Mouse (Mus musculus): ENCODE results near the gene Trib3.
"Not testable (repeated sequence)": the region's sequence is repeated elsewhere in the genome, so short reads cannot be mapped to it uniquely, and the experiment has no call there.

Trib3 gene

DNA sequence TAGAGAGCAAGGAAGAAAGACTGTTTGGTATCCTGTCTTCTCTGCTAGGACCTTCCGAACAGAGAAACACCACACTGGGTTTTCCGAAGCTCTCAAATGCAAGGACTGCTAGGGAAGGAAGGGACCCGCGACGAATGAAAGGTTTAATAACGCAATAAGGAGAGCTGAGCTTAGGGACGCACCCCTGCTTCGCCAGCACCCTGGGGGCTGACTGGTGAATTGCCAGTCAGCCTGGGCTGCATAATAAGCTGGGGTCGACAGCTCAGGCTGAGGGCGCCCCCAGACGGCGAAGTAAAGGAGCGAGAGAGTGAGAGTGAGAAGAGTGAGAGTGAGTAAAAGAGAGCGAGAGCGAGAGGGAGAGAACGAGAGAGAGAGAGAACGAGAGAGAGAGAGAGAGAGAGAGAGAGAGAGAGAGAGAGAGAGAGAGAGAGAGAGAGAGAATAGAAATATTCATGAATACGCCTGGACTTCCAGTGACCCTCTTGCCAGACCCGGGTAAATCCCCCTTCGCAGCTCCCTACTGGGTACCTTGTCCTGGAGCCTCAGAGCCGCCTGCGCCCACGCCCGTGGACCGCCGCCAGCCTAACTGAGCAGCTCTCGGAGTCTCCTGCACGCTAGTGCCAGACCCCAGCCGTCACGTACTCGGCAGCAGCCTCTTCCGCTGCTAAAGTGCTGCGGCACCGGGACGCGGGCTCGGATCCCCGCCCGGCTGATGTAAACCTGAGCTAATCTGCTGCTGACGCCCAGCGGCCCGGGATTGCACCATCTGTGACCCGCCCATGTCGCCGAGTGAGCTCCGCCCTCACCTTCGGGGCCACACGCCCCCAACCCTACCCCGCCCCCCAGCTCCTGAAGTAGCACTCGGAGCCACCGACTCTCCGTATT, at the start of gene Trib3:
TSS of gene Trib3 (minus strand) at position 704 of the 885 bp plus-strand sequence.
- peak; percentile 72 to 81 for DNase-seq

DNA sequence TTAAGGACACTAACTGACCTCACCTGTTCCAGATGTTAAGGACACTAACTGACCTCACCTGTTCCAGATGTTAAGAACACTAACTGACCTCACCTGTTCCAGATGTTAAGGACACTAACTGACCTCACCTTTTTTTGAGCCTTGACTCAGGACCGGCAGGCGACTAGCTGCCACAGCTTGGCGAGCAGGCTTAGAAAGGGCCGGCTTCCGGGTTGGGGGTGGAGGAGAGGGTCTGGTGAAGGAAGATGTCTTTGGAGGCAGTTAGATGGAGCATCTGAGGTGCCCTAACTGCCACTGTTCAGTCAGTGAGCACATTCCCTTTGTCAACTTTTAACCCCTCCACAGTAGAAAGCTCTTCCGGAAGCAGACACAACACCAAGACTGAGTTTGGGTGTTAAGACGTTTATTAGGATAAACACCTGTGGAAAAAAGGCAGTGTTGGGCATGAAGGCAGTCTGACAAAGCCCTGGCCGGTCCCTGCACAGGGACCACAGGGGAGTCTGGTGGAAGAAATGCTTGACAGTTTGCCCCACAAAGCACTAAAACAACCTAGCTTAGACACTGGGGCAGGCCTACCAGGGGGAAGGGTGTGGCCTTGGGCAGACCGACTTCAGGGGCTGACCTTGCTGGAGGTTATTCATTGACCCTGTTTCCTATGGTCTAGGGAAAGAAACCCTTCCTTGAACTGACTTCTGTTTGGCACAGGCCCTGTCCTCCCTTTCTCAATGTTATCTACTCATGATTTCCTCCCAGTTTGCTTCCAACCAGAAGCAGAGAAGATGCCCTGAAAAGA, 49.6 kb upstream of the Trib3 start:
- DNase-seq = no peak

DNA sequence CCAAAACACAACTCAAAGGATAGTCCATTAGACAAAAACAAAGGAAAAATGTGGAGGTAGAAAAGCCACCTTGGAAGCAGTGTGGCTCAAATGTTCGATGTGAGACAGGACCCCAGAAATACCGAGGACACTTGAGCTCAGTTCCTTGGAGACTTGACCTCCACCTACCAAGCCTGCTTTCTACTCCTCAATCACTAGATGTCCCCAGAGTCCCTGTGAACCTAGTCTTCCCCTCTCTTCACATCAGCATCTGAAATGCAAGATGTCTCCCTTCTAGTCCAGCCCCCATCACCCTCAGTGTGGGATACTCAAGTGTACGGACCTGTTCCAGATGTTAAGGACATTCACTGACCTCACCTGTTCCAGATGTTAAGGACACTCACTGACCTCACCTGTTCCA, 49.0 kb upstream of the Trib3 start:
- DNase-seq = peak in 1 of 2 experiments; percentile 52

DNA sequence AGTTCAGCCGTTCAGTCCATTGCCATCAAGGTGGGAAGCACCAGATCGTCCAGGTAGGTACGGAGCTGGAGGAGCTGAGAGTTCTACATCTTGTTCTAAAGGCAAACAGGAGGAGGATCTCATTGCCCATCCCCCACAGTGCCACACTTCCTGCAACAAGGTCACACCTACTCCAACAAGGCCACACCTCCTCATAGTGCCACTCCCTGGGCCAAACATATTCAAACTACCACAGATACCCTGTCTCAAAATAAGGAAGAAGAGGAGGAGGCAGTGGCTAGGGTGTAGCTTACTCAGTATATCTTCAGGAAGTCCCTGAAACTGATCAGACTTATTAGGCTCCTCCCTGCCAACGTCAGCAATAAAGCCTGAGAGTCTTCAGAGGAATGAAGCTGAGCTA, 40.4 kb upstream of the Trib3 start:
- DNase-seq = no peak

DNA sequence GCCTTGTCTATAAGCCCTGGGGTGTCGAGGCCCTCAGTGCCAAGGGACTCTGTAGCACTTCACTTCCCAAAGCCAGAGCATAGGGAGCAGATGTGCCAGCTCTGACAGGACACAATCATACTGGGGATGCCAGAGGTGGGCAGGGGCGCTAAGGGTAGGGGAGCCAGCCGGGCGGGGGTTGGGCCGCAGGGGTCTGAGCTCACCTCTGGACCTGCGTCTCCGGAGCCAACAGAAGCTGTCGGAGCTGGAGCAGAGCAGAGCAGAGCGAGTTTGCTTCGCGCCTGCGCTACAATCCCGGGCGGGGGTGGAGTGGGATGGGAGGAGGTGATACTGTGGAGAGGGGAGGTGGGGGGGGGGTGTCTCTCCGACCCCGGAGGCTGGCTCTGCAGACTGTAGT, 32.5 kb upstream of the Trib3 start, which contains the start of gene Nrsn2:
TSS of gene Nrsn2 (minus strand) at position 294 of the 397 bp plus-strand sequence.
- no peak for DNase-seq

DNA sequence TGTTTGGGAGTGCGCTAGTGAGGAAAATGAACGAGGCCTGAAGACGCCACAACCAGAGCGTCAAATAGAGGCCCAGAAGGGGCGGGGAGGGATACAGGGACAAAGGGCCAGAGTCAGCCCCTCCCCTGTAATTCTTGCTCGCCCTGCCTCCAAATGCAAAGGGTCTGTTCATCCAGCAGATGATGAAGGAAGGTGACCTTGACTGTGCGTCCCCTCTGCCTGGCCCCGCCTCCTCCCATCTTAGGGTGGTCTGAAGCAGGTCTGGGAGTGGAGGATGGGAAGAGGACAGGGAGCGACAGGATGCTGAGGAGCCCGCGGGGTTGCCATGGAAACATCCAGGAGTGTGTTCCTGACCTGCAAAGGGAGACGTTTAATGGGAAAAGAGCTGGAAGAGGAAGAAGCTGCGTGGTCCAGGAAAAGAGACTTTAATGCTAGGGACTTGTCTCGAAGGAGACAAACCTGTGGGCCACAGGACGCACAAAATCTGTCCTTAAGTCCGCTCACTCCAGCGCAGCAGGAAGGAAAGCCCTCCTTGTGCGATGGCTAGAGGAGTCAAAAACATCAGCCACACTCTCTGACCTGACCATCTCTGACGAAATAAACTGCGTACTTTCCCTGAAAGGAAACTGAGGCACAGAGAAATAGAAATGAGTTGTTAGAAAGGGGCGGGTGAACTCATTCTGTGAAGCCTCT, 32.0 kb upstream of the Trib3 start:
- peak; percentile 13 to 20 for DNase-seq

DNA sequence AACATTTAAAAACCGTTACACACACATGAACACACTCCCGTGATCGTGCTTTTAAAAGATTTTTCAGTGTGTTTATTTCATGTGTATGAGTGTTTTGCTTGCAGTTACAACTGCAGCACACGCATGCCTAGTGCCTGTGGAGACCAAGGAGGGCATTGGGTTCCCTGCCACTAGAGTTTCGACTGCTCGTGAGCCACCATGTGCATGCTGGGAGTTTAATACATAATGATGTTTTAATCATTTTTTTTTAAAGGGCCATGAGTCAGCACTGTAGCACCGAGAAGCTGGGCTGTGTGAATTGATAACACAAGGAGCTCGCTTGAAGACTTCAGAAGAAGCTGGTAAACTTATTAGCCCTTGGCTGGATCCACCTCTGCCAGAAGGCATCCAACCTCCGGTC, 29.7 kb upstream of the Trib3 start:
- DNase-seq = no peak

DNA sequence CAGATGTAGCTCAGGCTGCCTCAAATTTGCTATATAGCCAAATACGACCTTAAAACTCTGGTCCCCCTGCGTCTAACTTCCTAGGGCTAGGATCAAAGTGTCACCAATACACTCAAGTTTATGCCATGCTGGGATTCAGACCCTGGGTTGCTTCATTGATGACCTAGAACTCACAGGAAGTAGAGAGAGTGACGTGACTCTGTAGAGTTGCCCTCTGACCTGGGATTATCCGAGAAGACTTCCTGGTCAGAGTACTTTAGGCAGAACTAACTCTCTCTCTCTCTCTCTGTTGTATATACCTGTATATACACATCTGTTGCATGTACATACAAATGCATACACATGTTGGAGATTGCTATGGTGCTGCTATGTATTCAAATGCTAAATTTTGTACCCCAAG, 28.8 kb upstream of the Trib3 start:
- no peak for DNase-seq

DNA sequence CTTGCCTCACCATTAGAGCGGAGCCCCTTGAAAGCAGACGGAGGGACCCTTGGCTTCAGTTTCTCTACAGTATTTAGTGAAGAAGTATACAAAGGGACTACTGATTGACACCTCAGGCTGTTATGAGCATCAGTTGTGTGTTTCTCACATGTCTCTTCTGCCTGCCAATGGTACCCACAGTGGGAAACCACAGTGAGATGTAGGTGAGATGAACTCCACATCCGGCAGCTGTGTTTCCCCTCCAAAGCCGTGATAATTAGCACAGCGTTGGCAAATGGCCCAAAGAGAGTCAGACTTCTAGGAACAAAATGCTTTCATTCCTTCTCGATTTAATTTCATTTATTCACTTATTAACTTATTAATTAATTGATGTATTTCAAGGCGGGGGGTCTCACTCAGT, 28.3 kb upstream of the Trib3 start:
- no peak for DNase-seq

DNA sequence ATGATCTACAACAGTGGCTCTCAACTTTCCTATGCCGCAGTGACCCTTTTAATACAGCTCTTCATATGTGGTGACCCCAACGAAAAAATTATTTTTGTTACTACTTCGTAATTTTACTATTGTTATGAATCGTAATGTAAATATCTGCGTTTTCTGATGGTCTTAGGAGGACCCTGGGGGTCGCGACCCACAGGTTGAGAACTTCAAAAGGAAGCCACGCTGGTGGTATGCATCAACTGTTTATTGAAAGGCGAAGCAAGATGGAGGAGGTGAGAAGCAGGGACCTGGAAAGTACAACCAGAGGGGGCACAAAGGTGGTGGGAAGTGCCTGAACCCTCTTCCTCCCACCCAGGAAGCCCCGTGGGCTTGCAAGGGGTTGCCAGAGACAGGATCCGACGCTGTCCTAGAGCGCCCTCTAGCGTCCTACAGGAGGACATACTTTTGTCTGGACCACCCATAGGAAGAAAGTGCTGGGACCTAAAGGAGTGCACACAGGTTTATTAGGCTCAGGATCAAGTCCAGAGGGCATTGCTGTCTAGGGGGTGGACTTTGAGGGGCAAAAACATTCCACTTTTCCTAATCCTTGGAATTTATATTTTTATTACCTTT, 24.8 kb upstream of the Trib3 start:
- DNase-seq = peak; percentile 46 to 54

DNA sequence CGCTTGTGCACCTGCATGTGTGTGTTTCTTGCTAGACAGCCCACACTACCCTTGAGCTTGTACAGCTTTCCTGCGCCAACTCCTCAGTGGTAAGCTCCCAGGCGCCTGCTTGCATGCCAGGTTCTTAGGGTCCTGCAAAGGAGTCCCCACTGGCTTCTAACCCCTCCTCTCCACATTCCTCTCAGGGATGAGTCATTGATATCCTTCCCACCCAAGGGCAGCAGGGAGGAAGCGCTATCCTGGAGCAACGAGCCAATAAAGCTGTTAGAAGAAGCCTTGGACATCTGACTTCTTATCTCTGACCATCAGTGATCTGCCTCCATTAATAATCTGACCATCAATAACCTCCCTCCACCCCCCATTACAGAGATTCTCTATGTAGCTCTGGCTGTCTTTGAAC, 24.1 kb upstream of the Trib3 start:
- no peak for DNase-seq

DNA sequence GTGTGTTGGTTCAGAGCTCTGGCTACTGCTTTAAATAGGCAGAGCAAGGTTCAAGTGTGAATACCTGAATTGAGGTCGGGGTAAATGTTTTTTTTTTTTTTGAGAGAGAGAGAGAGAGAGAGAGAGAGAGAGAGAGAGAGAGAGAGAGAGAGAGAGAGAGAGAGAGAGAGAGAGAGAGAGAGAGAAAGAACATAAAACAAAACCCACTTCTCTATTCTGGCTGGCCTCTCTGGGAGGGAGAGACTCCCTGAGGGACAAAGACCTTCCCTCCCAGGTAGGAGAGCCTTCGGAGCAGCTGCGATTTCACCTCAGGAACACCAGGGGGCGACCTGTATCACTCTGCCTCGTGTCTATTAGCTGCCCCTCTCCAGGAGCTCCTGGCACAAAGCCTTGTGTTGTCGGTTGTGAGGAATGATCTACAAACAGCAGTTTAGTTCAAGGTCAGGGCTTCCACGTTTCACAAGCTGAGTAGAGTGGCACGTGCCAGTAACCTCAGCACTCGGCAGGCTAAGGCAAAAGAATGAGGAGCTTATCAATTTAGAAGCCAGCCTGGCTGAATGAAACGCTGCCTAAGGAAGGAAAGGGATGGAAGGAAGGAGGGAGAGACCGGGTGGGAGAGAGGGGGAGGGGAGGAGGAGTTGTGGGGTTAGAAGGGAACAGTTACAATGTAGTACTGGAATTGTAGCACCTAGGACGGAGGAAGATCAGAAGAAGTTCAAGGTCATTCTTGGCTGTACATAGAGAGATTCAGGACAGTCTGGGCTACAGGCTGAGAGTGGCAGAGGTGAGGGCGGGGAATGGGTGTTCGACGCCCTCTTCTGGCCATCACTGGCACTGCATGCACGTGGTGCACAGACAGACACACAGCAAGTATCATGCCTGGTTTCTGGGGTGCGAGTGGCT, 19.7 kb upstream of the Trib3 start:
- peak; percentile 63 to 69 for DNase-seq

DNA sequence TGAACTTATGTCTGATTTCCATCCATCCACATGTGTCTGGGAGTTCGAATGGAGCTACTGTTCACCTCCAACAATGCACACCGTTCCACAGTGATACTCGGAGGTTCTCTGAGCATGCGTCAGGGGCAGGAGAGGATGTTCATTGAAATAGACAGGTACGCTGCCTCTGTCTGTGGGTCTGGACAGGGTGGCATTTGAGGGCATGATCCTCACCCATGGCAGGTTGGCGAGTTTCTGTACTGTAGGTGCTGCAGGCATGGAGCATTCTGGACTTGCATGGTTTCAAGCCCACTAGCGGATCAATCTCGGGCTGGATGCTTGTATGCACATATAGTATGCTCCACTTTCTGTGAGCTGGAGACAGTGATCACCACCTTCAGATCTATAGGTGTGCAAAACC, 17.4 kb upstream of the Trib3 start:
- no peak for DNase-seq

DNA sequence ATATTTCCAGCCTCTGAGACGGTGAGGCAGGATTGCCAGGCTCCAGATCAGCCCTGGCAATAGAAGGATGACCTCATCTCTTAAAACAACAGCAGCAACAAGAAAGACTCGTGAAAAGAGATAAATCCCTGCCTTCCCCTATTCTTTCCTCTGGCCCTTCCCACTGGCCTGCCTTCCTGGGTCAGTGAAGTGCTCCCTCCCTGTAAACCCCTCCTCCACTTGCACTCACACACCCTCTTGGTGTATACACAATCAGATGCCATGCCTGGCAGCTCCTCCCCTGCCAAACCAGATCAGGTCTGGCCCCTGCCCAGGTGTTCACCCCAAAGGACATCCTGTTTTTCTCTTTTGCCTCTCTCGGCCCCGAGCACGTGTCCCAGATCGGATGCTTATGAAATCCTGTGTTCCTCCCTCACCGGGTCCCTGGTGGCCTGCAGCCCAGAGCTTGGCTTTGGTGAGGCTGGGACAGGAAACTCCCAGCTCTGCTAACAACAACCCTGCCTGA, 16.5 kb upstream of the Trib3 start:
- DNase-seq = no peak

DNA sequence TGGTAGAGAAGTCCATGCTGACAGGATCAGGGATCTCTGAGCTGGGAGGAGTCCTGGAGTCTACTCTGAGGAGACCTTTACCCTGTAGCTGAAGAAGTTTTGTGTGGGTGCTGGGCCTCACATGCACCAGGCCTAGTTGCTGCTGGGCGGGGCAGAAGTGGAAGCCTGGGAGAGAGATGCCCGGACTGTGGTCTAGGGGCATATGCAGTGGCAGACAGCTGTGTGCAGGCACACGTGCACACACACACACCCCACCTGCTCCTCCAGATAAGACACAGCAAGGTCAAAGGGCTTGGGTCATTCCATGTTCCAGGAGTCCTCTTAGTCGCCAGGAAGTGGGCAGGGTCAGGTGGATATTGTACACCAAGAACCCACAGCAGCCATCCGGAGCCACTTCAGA, 15.8 kb upstream of the Trib3 start:
- no peak for DNase-seq

DNA sequence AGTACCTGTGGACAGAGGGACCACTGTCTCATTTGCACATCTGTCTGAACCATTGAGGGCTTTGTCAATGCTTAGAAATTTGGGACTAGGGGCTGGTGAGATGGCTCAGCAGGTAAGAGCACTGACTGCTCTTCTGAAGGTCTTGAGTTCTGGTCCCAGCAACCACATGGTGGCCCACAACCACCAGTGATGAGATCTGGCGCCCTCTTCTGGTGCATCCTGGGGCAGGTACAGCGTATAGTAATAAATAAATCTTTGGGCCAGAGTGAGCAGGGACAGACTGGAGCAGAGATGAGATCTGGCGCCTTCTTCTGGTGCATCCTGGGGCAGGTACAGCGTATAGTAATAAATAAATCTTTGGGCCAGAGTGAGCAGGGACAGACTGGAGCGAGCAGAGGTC, 15.1 kb upstream of the Trib3 start:
- DNase-seq = not testable (repeated sequence)

DNA sequence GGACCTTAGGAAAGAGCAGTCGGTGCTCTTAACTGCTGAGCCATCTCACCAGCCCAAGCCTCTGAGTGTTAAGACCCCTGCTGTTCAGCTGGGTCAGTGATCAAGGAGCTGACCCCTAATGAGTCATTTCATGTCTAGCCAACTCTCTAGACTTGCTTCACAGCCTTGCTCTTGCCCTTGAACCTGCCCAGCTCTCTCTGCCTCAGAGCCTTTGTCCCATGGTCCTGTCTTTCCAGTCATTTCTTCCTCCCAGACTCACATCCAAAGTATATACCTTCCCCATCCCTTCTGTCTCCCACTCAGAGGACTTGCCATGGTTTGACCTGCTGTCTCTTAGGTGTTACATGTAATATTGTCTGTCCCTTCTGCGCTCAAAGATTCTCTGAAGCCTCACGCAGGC, 13.4 kb upstream of the Trib3 start:
- no peak for DNase-seq

DNA sequence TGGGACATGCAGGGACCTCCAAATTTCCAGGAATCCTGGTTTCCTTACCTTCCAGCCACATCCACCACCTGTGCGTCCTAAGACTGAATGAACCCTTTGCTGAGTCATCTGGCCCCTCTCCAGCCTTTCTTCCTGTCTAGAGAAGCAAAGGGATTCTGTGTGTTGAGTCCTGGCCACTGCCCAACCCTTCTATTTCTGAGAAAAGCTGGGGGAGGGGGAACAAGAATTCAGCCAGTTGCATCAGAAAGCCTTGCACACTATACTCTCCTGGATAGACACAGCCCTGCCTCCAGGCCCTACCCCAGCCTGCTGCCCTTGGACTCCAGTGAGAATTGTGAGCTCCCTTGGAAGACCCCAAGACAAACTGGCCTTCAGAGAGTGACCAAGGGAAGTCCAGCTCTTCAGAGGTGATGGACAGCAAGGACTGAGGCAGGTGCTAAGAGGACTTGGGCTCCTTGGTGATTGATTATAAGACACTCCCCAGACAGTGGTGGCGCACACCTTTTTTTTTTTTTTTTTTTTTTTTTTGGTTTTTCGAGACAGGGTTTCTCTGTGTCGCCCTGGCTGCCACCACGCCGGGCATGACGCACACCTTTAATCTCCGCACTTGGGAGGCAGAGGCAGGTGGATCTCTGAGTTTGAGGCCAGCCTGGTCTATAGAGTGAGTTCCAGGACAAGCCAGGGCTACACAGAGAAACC, 6.2 kb upstream of the Trib3 start:
- DNase-seq = no peak

DNA sequence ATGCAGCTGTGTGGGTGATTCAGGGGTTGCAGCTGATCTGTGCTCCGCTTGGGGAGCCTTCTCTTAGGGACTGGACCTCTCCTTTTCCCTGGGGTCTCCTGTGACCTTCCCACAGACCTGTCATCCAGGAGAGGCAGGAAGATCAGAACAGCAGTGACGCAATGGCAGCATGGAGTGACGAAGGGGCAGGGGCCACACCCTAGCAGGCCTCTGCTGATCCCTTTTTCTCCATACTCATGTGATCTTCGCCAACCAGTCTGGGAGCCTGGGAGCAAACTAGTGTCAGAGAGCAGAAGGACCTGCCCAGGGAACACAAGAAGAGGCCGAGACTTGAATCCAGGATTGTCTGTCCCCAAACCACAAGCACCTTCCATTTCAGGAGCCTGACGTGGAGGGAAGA, 5.4 kb upstream of the Trib3 start:
- no peak for DNase-seq

DNA sequence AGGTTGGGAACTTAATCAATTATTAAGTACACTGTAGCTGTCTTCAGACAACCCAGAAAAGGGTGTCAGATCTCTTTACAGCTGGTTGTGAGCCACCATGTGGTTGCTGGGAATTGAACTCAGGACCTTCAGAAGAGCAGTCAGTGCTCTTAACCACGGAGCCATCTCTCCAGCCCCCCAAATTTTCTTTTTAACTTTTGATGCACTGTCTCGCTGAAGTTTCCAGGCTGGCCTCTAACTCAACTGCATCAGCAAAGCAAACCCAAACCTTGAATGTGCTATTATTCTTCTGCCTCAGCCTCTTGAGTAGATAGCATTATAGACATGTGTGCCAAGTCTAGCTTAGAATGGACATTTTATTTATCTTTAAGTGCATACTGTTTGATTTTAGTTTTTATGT, 3.9 kb upstream of the Trib3 start:
- no peak for DNase-seq
